Mouse (Mus musculus) stomach, embryonic 15.5 days (tissue): ENCODE data around the gene Ccl26. TPM values are rescaled to one million over a fixed set of nuclear protein-coding genes. Genes with fewer than 3 reads are reported as not detected.

Experiments
- ATAC-seq: fragments of 200-750 bp; cut with Nextera tagmentation; 2 replicates; pipeline ENCODE4 v1.8.0; 2017; ENCODE audit warnings: low read depth, moderate number of reproducible peaks, moderate TSS enrichment; ENCODE audit not compliant: insufficient read depth, low FRiP score
- H3K27ac ChIP-seq: fragments of 300-500 bp; sonication (generic); 2 replicates; pipeline ENCODE4 v1.5.1; 2015; ENCODE audit warnings: mild to moderate bottlenecking, inconsistent platforms
- H3K27me3 ChIP-seq: fragments of 300-500 bp; sonication (generic); replicated peaks from 2 replicates; pipeline ENCODE4 v1.6.1; 2015; ENCODE audit warnings: inconsistent platforms
- H3K36me3 ChIP-seq: fragments of 300-500 bp; sonication (generic); 2 replicates; pipeline ENCODE4 v1.6.1; 2015; ENCODE audit warnings: inconsistent platforms
- H3K4me1 ChIP-seq: fragments of 300-500 bp; sonication (generic); 2 replicates; pipeline ENCODE4 v1.6.1; 2015; ENCODE audit warnings: inconsistent platforms
- H3K4me2 ChIP-seq: fragments of 300-500 bp; sonication (generic); 2 replicates; pipeline ENCODE4 v1.6.1; 2015; ENCODE audit warnings: mild to moderate bottlenecking, inconsistent platforms
- H3K4me3 ChIP-seq: fragments of 300-500 bp; sonication (generic); replicated peaks from 2 replicates; pipeline ENCODE4 v1.5.1; 2015; ENCODE audit warnings: inconsistent platforms
- H3K9ac ChIP-seq: fragments of 300-500 bp; sonication (generic); 2 replicates; pipeline ENCODE4 v1.6.1; 2015; ENCODE audit warnings: inconsistent platforms
- H3K9me3 ChIP-seq: fragments of 300-500 bp; sonication (generic); 2 replicates; pipeline ENCODE4 v1.6.1; 2016; ENCODE audit warnings: inconsistent platforms
- WGBS: fragments of 180-500 bp; shearing (Covaris S2); methylation state at CpG from one replicate; pipeline ENCODE4 v1.1.7; 2015; 5-methylcytosine and 5-hydroxymethylcytosine counted together
- polyA plus RNA-seq: library from polyadenylated mRNA; unstranded; fragments of >200 nt; fragmentation: Nextera tagmentation; extraction: Ambion mirVana; gene quantifications from 2 replicates; pipeline ENCODE4 v1.2.1, GENCODE M21; 2015

The Ccl26 gene
- polyA plus RNA-seq, 1 experiment from 2014 or later: not detected

DNA sequence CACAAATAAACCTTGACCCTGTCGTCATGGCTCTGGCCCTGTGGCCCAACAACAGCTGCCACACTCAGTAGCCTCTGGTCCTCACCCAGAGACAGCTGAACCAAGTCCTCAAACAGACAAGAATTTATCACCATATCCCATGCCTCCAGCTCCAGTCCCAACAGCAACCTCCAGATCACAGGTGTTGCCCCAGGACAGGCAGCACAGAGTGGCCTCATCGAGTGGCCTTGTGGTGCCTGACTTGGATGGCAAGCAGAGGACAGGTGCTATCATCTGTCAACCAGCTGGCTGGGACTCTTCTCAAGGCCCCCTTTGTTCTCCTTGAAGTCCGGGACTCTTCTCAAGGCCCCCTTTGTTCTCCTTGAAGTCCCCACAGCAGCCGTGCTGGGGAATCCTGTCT lies 50.2 kb downstream of the Ccl26 start:
- 59% methylated on average over 4 of the region's 4 CpGs for WGBS
- H3K4me3 ChIP-seq: no peak overlapping the region
- H3K36me3 ChIP-seq: peaks cover 9% of the 10 kb centered on the region; the same call in 1 of the 2 replicates
- H3K4me1 ChIP-seq: no peaks in the 10 kb centered on the region
- H3K9me3 ChIP-seq: no peaks in the 10 kb centered on the region
- no peak overlapping the region for H3K27ac ChIP-seq
- H3K9ac ChIP-seq: no peak overlapping the region
- H3K27me3 ChIP-seq: no peaks in the 10 kb centered on the region
- ATAC-seq: no peak
- H3K4me2 ChIP-seq: no peak overlapping the region

DNA sequence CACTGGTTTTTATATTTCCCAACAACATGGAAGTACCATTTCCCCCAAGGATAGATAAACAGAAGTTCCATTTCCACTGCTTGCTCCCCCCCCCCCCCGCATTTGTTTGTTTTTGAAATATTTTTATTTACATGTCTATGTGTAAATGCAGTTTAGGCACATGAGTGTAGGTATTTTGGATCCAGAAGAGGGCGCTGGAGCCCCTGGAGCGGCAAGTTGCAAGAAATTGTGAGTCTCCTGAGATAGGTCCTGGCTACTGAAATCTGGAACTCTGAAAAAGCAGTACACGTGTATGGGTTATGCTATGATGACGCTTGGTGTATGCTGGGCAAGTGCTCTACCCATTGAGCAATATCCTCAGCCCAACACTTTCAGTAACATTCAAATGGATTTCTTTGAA lies 52.3 kb downstream of the Ccl26 start:
- peaks cover 8% of the 10 kb centered on the region; the same call in 1 of the 2 replicates for H3K36me3 ChIP-seq
- H3K9ac ChIP-seq: no peak overlapping the region
- no peak overlapping the region for H3K4me3 ChIP-seq
- H3K9me3 ChIP-seq: no peaks in the 10 kb centered on the region
- H3K27ac ChIP-seq: no peak overlapping the region
- H3K4me2 ChIP-seq: no peak overlapping the region
- no peaks in the 10 kb centered on the region for H3K27me3 ChIP-seq
- WGBS: 59% methylated on average over 5 of the region's 5 CpGs
- 0 out of 2 replicates have a peak, but pooled peaks cover 6% of the 10 kb centered on the region for H3K4me1 ChIP-seq
- no peak for ATAC-seq

Other genes starting within 250 kb of the Ccl26 start
- gene Fkbp6, start 213.5 kb downstream of the Ccl26 start, polyA plus RNA-seq: 0.41 and 0.83 TPM in 2 replicates
- 0.37 and 0.83 TPM in 2 replicates for gene Trim50, start 210.3 kb downstream of the Ccl26 start, polyA plus RNA-seq
- 29.0 and 32.0 TPM in 2 replicates for gene Nsun5, start 193.6 kb downstream of the Ccl26 start, polyA plus RNA-seq
- gene Pom121, start 169.0 kb downstream of the Ccl26 start, polyA plus RNA-seq: 11.2 and 11.4 TPM in 2 replicates
- 23.3 and 23.8 TPM in 2 replicates for gene Hip1, start 18.4 kb downstream of the Ccl26 start, polyA plus RNA-seq
- gene Ccl24, start 9.5 kb upstream of the Ccl26 start, polyA plus RNA-seq: 6.7 and 9.5 TPM in 2 replicates
- gene Rhbdd2, start 69.0 kb upstream of the Ccl26 start, polyA plus RNA-seq: 38.5 and 39.7 TPM in 2 replicates
- gene Por, start 106.5 kb upstream of the Ccl26 start, polyA plus RNA-seq: 99.8 and 101 TPM in 2 replicates
- gene Tmem120a, start 180.9 kb upstream of the Ccl26 start, polyA plus RNA-seq: 43.9 and 45.5 TPM in 2 replicates
- gene Styxl1, start 214.8 kb upstream of the Ccl26 start, polyA plus RNA-seq: 0.30 and 0.36 TPM in 2 replicates
- gene Mdh2, start 214.9 kb upstream of the Ccl26 start, polyA plus RNA-seq: 496 and 553 TPM in 2 replicates
- 2.9 and 4.2 TPM in 2 replicates for gene Srrm3, start 243.3 kb upstream of the Ccl26 start, polyA plus RNA-seq